Mouse (Mus musculus): ENCODE data around the gene Klhdc1.
A peak's percentile ranks its signal among the peaks of the same experiment; 100 is the strongest.

DNA sequence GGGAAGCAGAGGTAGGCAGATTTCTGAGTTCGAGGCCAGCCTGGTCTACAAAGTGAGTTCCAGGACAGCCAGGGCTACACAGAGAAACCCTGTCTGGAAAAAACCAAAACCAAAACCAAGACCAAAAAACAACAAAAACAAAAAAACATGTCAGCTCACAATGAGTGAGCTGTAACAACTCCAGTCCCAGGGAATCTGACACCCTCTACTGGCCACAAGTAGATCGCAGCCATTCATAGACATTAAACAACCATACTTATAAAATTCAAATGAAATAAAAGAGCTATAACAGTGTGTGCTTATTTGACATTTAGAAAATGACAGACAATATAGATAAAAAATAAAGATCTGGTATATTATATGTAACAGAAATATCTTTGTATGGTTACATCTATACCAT lies 92.6 kb downstream of the Klhdc1 start:
- TF ChIP-seq EP300 (IDR thresholded peaks at IDR 0.05; ENCODE audit: low read length) (no peak), CTCF (conservative IDR thresholded peaks at IDR 0.05 in 1 of 2, IDR thresholded peaks at IDR 0.05 in 1 of 2; ENCODE audit: low read depth in 2 of 2, low read length in 2 of 2) (peak in 1 of 2 experiments; percentile 71; a peak in 2 of 4 replicates), CHD2 (IDR thresholded peaks at IDR 0.05; ENCODE audit: low read length) (no peak), ZNF384 (IDR thresholded peaks at IDR 0.05; ENCODE audit: low read depth, low read length) (no peak), HCFC1 (IDR thresholded peaks at IDR 0.05; ENCODE audit: low read depth, low read length) (no peak)
